Mouse (Mus musculus): ENCODE measurements around the gene Bcl6.

Bcl6 gene

DNA sequence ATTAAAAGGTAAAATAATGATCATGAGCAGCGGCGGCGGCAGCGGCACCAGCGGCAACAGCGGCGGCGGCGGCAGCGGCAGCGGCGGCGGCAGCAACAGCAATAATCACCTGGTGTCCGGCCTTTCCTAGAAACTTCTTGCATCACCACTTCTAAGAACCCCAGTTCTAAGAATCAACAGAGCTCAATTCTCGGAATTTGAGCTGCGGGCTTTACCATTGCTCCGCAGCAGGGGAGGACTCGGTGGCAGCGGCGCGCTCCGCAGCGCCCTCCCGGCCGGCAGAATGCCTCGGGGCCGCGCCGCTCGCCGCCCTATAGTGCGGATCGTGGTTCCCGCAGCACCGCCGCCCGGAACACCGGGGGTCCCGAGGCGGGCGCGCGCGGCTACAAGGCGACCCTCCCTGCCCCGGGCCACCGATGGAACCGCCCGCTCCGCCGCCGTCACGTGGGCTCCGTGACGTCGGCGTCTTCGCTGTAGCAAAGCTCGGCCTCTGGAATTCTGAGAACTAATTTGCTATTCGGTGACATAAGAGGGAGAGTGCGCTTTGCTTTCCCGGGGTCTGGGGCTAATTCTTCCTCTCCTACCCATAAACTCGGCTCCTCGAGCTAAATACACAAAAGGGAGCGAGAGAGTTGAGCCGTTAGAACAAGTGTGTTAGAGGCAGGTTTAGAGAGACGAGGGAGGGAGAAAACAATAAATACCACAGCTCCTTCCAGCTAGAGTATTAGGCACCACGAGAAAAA, at the start of gene Bcl6, which contains the start of gene Gm37419:
TSS of gene Bcl6 (minus strand) at position 387 of the 743 bp plus-strand sequence.
TSS of gene Gm37419 (plus strand) at position 17 of the 743 bp plus-strand sequence.
- DNase-seq = peak; percentile 87 to 91

DNA sequence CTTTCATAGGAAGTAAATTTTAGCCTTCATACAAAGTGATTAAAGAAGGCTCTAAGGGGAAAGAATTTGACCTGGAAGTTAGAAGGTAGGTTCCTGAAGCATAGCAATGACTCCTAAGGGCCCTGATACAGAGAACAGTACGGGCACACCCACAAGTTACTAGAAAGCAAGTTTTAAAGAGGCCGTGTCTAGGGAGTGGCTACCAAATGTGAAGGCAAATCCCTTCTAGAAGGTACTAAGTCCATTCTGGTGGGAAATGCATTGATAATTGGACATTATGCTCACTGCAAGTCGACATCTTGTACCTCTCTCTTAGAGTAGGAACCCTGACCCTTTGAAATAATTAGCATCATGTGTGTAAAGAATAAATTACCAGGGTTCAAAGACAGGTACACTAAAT, 47.7 kb upstream of the Bcl6 start:
- no peak for DNase-seq

DNA sequence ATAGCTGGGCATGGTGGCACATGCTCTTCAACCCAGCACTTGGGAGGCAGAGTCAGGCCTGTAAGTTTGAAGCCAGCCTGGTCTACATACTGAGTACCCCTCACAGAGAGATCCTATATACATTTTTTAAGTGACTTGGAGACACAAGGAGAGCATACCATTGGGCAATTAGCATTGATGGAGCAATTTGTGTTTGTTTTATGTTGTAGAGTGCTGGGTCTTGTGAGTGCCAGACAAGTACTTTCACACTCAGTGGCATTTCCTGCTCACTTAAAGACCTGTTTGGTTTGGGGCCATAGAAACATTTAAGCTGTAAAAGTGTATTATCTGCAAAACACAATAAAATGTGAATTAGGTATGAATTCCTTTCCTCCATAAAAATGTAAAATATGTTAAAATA, 47.1 kb upstream of the Bcl6 start:
- no peak for DNase-seq

DNA sequence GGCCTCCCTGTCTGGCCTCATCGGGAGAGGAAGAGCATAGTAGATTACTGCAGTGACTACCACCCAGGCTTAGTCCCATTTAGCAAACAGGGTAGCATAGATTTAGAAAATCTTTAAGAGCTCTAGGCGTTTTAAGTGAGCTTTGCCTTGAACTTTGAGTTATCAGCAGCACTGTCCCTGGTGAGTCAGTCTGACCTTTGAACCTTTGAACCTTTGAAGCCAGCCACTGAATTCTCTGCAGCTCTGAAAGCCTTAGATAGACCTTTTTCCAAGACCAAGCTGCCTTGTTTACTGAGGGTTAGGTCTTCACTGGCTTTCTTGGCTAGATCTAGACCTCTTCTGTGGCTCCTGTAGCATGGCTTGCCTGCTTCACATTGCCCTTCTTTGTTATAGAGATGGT, 45.8 kb upstream of the Bcl6 start:
- no peak for DNase-seq

DNA sequence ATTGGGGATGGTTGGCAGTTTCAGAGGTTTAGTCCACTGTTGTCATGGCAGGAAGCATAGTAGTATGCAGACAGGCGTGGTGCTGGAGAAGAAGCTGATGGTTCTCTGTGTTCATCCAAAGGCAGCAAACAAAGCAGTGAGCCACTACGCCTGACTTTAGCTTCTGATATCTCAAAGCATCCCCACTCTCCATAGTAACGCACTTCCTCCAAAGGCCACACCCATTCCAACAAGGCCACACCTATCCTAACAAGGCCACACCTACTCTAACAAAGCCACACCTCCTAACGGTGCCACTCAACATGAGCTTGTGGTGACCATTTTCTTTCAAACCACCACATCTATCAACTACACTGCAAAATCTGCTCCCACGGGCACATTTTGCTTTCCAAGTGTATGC, 44.6 kb upstream of the Bcl6 start:
- no peak for DNase-seq

DNA sequence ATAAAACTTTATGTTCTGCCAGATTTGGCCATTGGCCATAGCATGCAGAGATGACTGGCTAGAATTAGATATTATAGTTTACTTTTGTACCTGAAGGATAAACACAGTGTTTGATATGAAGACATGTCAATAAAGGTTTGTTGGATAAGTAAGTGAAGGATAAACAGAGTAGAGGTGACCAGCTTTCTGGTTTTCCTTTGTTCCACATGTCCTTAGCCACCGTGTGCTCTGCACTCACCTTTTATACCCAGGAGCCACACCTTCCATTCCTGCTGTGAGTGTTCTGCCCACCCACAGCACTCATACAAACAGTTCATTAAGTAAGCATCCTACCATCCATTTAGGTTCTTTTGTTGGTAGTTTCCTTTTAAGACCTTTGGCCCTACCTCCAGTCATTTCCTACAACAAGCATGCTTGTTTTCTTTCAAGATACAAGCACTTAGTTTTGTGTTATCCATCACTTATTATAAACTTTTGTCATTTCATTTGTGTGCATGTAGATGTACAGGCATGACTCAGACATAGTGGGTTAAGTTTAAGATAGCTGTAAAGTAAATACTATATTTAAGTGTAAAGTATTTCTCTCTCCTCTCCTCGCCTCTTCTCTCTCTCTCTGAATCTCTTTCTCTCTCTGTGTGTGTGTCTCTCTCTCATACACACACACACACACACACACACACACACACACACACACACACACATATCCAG, 41.5 kb upstream of the Bcl6 start:
- no peak for DNase-seq

DNA sequence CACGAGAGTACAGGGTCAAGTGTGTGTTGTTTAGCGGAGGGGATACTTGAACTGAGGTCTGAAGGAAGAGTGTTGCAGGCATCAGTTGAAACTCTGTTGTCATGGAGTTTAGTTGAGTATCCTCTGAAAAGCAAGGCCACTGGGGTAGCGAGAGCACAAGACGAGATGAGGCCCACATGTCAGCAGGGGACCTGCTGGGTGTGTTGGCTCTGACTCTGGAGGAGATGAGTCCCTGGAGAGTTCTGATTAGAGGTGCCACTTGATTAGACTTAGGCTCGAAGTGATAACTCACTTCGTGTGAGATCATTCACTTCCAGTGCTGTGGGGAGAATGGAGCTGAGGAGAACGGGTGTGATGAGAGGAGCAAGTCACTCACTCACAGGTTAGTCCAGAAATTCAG, 36.8 kb upstream of the Bcl6 start:
- DNase-seq = no peak

DNA sequence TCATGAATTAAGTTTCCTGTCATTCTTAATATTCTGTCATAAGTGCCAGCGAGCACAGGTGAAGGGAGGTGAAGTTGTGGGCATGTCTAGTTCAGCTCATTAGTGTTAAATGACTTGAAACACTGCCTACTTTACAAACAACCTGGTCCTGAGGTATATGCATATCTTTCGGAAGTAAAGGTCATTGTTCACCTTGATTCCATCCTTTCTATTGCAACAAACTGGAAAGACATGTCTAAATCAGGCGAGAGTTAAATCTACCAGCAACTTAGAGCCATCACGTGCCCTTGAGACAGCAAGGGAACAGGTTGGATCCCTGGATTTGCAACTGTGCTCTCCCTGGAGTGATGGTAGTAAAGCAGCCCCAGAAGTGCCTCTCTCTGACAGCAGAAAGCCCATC, 34.0 kb upstream of the Bcl6 start:
- no peak for DNase-seq

DNA sequence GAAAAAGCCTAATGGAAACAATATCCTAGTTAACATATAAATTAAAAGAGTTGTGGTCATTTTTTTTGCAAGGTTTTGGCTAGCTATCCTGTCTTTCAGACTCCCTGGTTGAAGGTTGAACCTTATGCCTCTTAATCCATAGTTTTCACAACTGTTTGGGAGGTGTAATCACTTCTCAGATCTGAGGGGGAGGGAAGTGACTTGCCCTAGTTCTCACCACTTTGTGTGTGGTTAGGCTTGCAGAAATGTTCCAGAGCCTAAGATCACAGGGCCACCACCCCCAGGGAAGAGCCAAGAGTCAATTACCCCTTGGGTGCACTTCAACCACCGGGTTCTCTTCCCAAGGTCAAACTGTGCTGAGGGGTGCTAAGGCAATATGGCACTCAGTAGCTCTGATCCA, 33.1 kb upstream of the Bcl6 start:
- DNase-seq = no peak

DNA sequence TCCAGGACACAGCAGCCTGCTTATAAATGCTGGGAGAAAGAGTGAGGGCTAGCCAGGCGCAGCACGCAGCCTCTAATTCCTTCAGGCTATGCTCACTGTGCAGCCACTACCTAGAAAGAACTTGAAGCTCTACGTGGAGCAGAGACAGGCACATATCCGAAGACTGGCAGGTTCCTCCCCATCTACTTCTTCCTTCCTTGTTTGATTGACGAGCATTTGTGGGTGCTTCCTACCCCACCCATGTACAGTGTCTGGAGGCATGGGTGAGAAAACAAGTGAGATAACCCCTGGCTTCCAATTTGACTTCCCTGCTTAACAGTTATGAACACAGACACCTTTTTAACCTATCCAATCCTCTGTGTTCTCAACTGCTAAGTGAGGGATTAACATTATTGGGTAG, 28.1 kb upstream of the Bcl6 start:
- DNase-seq = no peak

DNA sequence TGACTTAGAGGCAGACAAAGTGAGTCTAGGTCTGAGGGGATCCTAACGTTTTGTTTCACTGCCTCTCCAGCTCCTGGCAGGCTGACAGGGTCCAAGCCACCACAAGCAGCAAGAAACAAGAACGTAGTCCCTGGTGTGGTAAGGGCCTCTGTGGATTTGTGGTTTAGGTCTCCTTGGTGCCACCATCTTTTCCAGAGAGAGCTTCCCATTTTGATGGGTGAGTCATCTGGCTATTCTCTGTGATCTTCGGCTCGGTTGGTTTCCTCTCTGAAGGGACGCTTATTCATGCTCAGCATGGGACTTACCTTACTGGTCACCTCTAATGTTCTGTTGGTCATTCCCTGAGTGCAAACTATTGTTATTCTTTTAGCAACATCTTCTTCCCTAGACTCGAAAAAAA, 27.6 kb upstream of the Bcl6 start:
- DNase-seq = no peak

DNA sequence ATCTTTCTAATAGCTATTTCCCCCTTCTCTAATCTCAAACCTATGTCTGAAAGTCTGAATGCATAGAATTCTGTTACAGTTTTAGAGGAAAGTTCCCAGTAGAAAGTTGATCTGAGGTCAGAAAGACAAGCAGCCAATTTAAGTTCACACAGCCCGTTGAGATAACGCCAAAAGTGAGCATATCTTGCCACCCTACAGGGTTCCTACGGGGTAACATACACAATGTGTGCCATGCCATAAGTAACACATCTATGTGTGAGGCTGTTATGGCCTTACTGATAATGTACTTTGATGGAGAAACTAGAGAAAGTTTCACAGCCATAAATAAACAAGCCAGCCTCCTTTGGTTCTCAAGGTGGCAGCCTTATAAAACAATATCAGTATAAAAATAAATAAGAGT, 25.7 kb upstream of the Bcl6 start:
- DNase-seq = no peak

DNA sequence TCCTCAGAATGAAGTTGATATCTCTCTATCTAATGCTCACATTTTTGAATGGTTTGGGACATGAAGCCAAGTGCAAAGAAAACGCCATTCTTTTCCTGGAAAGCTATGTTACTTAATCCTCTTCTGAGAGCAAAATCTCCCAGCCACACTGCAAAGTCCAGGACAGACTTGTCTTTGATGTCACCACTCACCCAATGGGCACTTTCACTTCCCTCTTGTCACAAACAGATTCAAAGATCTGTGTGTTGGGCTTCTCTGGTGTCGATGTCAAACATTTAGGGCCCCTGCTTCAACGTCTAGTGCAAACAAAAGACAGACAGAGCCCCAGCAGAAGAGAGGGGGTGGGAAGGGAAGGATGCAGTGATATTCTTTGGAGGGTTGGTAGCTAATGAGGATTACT, 23.4 kb upstream of the Bcl6 start:
- DNase-seq = no peak

DNA sequence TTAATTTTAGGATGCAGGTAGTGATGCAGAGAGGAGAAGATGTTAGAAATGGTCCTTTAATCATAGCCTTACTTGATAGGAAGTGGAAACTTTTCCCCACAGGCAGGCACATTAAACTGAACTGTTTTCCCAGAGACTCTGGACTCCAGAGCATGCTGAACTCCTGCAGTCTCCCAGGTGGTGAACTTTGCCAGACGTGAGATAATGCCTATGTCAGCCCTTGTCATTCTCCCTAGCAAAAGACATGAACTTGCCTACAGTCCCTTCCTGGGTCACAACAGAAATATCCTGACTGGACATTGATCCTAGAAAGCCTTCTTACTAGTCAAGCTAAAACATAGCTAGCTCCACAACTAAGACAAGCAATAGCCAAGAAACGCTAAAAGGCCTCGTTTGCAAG, 22.7 kb upstream of the Bcl6 start:
- no peak for DNase-seq

DNA sequence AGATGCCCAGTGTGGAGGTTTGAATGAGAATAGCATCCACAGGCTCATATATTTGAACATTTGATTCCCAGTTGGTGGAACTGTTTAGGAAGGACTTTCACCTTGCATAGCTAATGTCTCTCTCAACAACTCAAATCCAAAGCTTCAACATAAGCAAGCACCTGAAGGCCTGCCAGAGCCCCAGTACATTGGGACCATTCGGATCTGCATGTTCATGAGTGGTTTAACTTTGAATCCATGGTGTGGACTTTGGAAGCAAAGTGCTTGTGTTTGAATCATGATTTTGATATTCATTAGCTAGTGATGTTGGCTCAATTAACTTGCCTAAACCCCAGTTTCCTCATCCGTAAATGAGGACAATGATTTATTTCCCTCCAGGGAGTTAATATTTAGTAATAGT, 21.2 kb upstream of the Bcl6 start:
- DNase-seq = no peak

DNA sequence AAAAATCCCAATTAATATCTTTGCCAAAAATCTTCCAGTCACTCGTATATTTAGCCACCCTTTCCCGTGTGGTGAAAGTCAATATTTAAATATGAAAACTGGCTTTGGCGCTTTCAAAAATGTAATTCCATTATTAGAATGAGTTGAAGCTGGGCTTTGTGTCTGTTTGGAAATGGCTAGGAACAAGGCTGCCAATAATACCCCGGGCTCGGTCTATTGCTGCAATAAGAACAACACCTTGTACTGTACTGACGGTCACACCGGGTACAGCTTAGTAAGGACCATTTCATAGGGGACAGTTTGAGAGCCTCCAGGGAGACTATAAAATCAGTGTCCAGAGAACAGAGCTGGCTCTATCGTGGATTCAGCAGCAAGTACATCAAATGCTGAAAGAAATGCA, 17.3 kb upstream of the Bcl6 start:
- no peak for DNase-seq

DNA sequence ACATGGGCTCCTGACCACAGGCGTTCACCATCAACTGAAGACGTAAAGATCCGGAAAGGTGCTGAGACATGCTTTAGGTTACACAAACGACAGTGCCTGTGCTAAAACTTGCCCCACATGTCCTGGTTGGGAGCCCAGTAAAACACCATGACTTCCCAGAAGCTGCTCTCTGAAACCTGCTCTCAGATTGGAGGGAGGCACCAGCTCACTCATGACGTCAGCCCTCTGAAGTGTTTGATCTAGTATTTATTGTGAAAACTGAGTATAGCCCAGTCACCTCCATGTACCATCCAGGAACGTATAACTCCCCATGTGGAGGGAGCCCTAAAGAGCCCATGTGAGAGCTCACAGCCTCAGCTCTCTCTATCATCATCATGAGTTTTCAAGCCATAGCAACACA, 9.3 kb upstream of the Bcl6 start:
- no peak for DNase-seq

DNA sequence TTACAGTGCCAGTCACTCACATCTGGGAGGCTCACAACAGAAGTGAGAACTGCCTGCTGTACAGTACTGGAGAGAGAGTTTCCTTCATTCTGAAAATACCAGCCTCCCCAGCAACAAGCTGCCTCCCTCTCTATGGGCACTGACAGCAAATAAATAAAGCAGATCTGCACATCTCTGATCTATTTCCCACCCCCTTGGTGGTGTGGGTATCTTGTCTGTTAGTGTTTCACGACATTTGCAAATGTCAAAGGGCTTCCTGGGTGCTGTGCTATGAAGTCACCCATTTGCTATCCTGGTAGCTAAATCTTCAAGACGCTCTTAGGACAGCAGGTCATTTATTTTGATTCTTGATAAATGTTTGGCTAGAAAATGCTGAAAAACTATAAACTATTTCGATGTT, 8.6 kb upstream of the Bcl6 start:
- no peak for DNase-seq

DNA sequence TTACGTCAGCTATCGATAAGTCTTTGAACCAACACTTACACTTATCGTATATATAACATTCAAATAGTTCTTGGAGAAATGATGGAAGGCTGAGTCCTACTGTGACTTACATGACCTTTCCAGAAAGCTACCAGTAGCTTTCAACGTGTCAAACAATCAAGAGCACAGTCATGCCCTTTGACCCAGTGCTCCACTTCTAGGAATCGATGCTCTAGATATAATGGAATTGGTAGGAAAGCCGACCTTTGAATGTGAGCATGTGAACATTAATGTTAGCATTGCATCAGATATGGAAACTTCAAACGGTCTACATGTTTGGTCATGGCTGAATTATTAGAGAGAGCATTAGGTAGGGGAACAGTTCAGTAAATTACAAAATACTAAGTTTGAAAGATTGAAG, 7.7 kb upstream of the Bcl6 start:
- no peak for DNase-seq

DNA sequence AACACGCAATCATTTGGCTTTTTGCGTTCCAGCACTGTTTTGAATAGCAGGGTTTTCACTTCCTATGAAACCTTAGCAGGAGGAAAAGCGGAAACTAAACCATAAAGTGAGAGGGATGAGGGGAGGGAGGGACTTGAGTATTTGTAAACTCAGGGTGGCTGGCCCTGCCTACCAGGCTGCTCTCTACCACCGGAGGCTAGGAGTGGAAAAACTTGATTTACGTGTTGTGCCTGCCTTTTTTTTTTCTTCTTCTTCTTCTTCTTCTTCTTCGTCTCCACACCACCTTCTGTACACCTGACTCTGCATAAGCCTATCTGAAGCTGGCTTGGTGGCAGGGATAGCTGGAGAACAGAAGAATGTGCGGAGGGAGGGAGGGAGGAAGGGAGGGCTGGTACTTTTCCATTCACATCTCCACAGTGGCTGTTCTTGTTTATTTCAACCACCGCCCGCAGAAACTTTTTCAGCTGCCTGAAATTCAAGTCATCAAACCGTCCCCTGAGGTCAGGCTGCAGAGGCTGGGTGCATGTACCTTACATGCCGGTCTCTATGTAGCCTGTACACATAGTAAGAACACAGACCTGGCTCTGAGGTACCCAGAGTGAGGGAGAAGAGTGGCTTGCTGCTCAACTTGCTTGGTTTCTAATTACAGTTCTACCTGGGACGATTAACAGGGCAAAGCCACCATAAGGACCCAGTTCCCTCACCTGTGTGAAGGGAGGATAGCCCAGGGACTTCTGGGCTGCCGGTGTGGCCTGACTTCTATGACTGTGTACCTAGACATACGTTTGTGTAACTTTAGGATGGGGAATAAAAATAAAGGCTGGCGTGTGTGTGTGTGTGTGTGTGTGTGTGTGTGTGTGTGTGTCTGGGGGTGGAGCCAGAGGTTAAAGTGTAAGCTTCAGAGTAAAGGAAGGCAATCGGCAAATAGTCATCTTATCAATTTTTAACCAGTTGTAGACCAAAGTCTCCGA, 5.0 kb upstream of the Bcl6 start:
- no peak for DNase-seq

DNA sequence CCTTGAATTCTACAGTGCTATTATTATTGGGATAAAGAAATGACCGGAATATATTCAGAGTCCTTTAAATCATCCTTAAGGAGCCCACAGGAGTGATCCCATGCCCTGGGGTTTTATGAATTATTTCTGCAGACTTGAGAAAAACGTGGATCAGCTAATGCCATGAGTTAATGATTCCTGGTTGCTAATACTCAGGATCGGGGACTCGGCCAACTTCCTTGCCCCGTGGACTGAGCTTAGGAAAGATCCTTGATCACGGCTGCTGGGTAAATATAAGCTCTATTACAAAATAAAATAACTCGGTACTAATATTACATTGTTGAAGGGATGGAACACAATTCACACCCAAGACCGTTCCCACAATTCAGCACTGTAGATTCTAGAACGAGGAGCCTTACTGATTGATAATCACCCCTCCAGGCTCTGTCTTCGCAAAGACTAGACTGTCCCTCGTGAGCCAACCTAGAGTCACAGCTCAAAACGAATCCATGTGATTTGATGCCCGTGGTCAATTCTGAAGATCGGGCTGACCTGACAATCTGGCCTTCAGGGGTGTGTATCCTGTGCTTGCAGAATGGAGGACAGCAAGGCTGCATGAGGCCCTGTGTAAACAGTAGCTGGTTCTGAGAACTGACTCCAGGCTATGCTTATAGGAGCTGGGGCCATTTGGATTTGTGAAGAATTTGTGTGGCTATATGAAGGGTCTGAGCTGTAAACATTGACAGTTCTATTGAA, 3.4 kb upstream of the Bcl6 start:
- DNase-seq = no peak

DNA sequence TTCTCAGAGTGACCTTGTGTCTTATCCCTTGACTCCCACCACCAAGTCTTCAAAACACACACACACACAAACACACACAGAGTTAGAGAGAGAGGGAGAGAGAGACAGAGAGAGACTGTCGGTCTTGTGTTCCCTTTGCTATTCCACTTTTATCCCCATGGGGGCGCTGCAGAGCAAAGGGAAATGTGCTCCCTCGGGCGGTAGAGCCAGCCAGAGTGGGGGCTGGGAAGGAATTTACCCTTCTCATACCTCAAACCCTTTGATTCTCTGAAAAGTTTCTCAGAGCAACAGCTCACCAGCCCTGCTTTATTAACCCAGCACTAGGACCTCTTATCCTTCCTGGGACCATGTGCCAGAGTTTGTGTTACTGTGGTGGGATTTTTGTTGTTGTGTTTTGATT, 2.5 kb upstream of the Bcl6 start:
- peak; percentile 94 to 98 for DNase-seq
